Mouse (Mus musculus): ENCODE data around the gene Col27a1. TPM values are rescaled to one million over a fixed set of nuclear protein-coding genes. Genes with fewer than 3 reads are reported as not detected.
"Not testable (repeated sequence)": the region's sequence is repeated elsewhere in the genome, so short reads cannot be mapped to it uniquely, and the experiment has no call there.

Col27a1 gene
- polyA plus RNA-seq, 1 experiment from 2014 or later: 2.8 TPM

GRCm38 (mm10) chr4:63314063-63314462 lies 100.3 kb downstream of the Col27a1 start:
- H3K4me3 ChIP-seq (ENCODE audit: low read depth, low read length): no peak overlapping the region
- ATAC-seq (no peak), DNase-seq (no peak)
- H3K36me3 ChIP-seq (replicated peaks; ENCODE audit: insufficient read depth, low read length): 0 out of 2 replicates have a peak, but pooled peaks cover 3% of the 10 kb centered on the region
- 65% methylated on average over 5 of the region's 5 CpGs for WGBS (ENCODE audit: insufficient replicate concordance)
- TF ChIP-seq EP300 (IDR thresholded peaks at IDR 0.05; ENCODE audit: low read depth): no peak
- no peak for TF ChIP-seq CTCF (IDR thresholded peaks at IDR 0.05; ENCODE audit: low read depth)
- no peak overlapping the region for H3K9ac ChIP-seq (replicated peaks)
- H3K27ac ChIP-seq (ENCODE audit: low read depth): no peak overlapping the region
- no peak overlapping the region for H3K4me2 ChIP-seq (ENCODE audit: low read depth, low read length)
- no peaks in the 10 kb centered on the region for H3K4me1 ChIP-seq (ENCODE audit: insufficient read depth)
- H3K9me3 ChIP-seq (ENCODE audit: low read length): no peaks in the 10 kb centered on the region
- no peaks in the 10 kb centered on the region for H3K27me3 ChIP-seq (ENCODE audit: insufficient read depth, low read length)

- Histone ChIP-seq H3K36me3 (replicated peaks; ENCODE audit: insufficient read depth, low read length) (0 out of 2 replicates have a peak, but pooled peaks cover 3% of the 10 kb centered on the region), H3K4me2 (ENCODE audit: low read depth, low read length) (no peak overlapping the region), H3K27me3 (ENCODE audit: insufficient read depth, low read length) (no peaks in the 10 kb centered on the region), H3K9ac (replicated peaks) (no peak overlapping the region), H3K4me3 (ENCODE audit: low read depth, low read length) (no peak overlapping the region), H3K9me3 (ENCODE audit: low read length) (no peaks in the 10 kb centered on the region), H3K27ac (ENCODE audit: low read depth) (no peak overlapping the region), H3K4me1 (ENCODE audit: insufficient read depth) (no peaks in the 10 kb centered on the region)
- no peak for TF ChIP-seq EP300 (IDR thresholded peaks at IDR 0.05; ENCODE audit: low read depth)
- no peak for TF ChIP-seq CTCF (IDR thresholded peaks at IDR 0.05; ENCODE audit: low read depth)
- DNase-seq (no peak), ATAC-seq (no peak)
- WGBS (ENCODE audit: insufficient replicate concordance): 58% methylated on average over 9 of the region's 9 CpGs
Measured at GRCm38 (mm10) chr4:63316076-63316746, 102.4 kb downstream of the Col27a1 start.

GRCm38 (mm10) chr4:63319566-63319965 lies 105.8 kb downstream of the Col27a1 start:
- not testable (repeated sequence) for ATAC-seq; H3K9ac ChIP-seq (replicated peaks); H3K4me2 ChIP-seq (ENCODE audit: low read depth, low read length); H3K4me3 ChIP-seq (ENCODE audit: low read depth, low read length); H3K27ac ChIP-seq (ENCODE audit: low read depth); H3K9me3 ChIP-seq (ENCODE audit: low read length); H3K4me1 ChIP-seq (ENCODE audit: insufficient read depth); H3K27me3 ChIP-seq (ENCODE audit: insufficient read depth, low read length); H3K36me3 ChIP-seq (replicated peaks; ENCODE audit: insufficient read depth, low read length)
- DNase-seq: peak; percentile 64
- WGBS (ENCODE audit: insufficient replicate concordance): 29% methylated on average over 3 of the region's 3 CpGs
- peak; percentile 72 for TF ChIP-seq CTCF (IDR thresholded peaks at IDR 0.05; ENCODE audit: low read depth)

- no peak overlapping the region for H3K4me2 ChIP-seq (ENCODE audit: low read depth, low read length)
- DNase-seq: no peak
Measured at GRCm38 (mm10) chr4:63323275-63323815, 109.5 kb downstream of the Col27a1 start.

GRCm38 (mm10) chr4:63333403-63333802 lies 119.6 kb downstream of the Col27a1 start:
- no peak overlapping the region for H3K4me2 ChIP-seq (ENCODE audit: low read depth, low read length)

More at GRCm38 (mm10) chr4:63323275-63323815, 109.5 kb downstream of the Col27a1 start:
- no peaks in the 10 kb centered on the region for H3K4me1 ChIP-seq (ENCODE audit: insufficient read depth)
- H3K9me3 ChIP-seq (ENCODE audit: low read length): no peaks in the 10 kb centered on the region
- H3K4me3 ChIP-seq (ENCODE audit: low read depth, low read length): no peak overlapping the region
- TF ChIP-seq CTCF (IDR thresholded peaks at IDR 0.05; ENCODE audit: low read depth) (no peak), EP300 (IDR thresholded peaks at IDR 0.05; ENCODE audit: low read depth) (no peak)
- no peak for ATAC-seq
- H3K9ac ChIP-seq (replicated peaks): no peak overlapping the region
- no peak overlapping the region for H3K27ac ChIP-seq (ENCODE audit: low read depth)
- peaks cover 3% of the 10 kb centered on the region; the same call in 1 of the 2 replicates for H3K36me3 ChIP-seq (replicated peaks; ENCODE audit: insufficient read depth, low read length)
- no peaks in the 10 kb centered on the region for H3K27me3 ChIP-seq (ENCODE audit: insufficient read depth, low read length)
- WGBS (ENCODE audit: insufficient replicate concordance): 84% methylated on average over 8 of the region's 8 CpGs

GRCm38 (mm10) chr4:63338414-63339076 lies 124.7 kb downstream of the Col27a1 start:
- Histone ChIP-seq H3K9me3 (ENCODE audit: low read length) (no peaks in the 10 kb centered on the region), H3K4me2 (ENCODE audit: low read depth, low read length) (no peak overlapping the region), H3K27me3 (ENCODE audit: insufficient read depth, low read length) (no peaks in the 10 kb centered on the region), H3K36me3 (replicated peaks; ENCODE audit: insufficient read depth, low read length) (no peaks in the 10 kb centered on the region), H3K9ac (replicated peaks) (no peak overlapping the region), H3K4me1 (ENCODE audit: insufficient read depth) (no peaks in the 10 kb centered on the region), H3K27ac (ENCODE audit: low read depth) (no peak overlapping the region), H3K4me3 (ENCODE audit: low read depth, low read length) (no peak overlapping the region)
- ATAC-seq (peak; percentile 83), DNase-seq (no peak)
- TF ChIP-seq CTCF (IDR thresholded peaks at IDR 0.05; ENCODE audit: low read depth): no peak
- TF ChIP-seq EP300 (IDR thresholded peaks at IDR 0.05; ENCODE audit: low read depth): no peak
- 46% methylated on average over 3 of the region's 3 CpGs for WGBS (ENCODE audit: insufficient replicate concordance)

More at GRCm38 (mm10) chr4:63333403-63333802, 119.6 kb downstream of the Col27a1 start:
- Histone ChIP-seq H3K4me3 (ENCODE audit: low read depth, low read length) (no peak overlapping the region), H3K9me3 (ENCODE audit: low read length) (no peaks in the 10 kb centered on the region), H3K4me1 (ENCODE audit: insufficient read depth) (no peaks in the 10 kb centered on the region), H3K36me3 (replicated peaks; ENCODE audit: insufficient read depth, low read length) (peaks cover 4% of the 10 kb centered on the region; the same call in 1 of the 2 replicates), H3K27ac (ENCODE audit: low read depth) (no peak overlapping the region), H3K27me3 (ENCODE audit: insufficient read depth, low read length) (no peaks in the 10 kb centered on the region), H3K9ac (replicated peaks) (no peak overlapping the region)
- 90% methylated on average over 4 of the region's 4 CpGs for WGBS (ENCODE audit: insufficient replicate concordance)
- DNase-seq: no peak
- TF ChIP-seq EP300 (IDR thresholded peaks at IDR 0.05; ENCODE audit: low read depth) (no peak), CTCF (IDR thresholded peaks at IDR 0.05; ENCODE audit: low read depth) (no peak)
- no peak for ATAC-seq

All from liver, postnatal 0 days (tissue).